Mouse (Mus musculus): ENCODE data around the gene Gstp1. TPM values are rescaled to one million over a fixed set of nuclear protein-coding genes. Genes with fewer than 3 reads are reported as not detected.
A peak's percentile ranks its signal among the peaks of the same experiment; 100 is the strongest.

Gene Gstp1
- polyA plus RNA-seq, 1 experiment from 2014 or later = 497 TPM

DNA sequence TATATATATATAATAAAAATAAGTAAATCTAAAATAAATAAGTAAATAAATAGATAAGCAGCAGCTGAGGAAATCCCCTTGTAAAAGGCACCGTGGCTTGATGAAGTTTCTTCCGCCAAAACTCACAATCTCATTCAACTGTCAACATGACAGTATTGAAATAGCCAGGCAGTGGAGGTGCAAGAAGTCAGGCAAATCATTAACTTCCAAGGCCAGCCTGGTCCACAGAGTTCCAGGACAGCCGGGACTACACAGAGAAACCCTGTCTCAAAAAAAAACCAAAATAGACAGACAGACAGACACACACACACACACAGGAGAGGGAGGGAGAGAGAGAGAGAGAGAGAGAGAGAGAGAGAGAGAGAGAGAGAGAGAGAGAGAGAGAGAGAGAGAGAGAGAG, 4.5 kb downstream of the Gstp1 start:
- no peak overlapping the region for H3K27ac ChIP-seq
- WGBS = 74% methylated on average over 3 of the region's 3 CpGs
- peaks cover 12% of the 10 kb centered on the region for H3K4me1 ChIP-seq (replicated peaks; ENCODE audit: control insufficient read depth, insufficient read depth, low read length)
- no peak overlapping the region for H3K9ac ChIP-seq
- no peaks in the 10 kb centered on the region for H3K36me3 ChIP-seq (replicated peaks; ENCODE audit: control insufficient read depth, insufficient read depth)
- no peaks in the 10 kb centered on the region for H3K9me3 ChIP-seq (ENCODE audit: control insufficient read depth, low read length)
- no peak for ATAC-seq (ENCODE audit: low FRiP score)
- H3K27me3 ChIP-seq (ENCODE audit: control insufficient read depth, insufficient read depth, low read length) = no peaks in the 10 kb centered on the region
- no peak overlapping the region for H3K4me2 ChIP-seq (replicated peaks)
- no peak for DNase-seq (ENCODE audit: low spot score)
- no peak overlapping the region for H3K4me3 ChIP-seq (replicated peaks; ENCODE audit: low read length)

DNA sequence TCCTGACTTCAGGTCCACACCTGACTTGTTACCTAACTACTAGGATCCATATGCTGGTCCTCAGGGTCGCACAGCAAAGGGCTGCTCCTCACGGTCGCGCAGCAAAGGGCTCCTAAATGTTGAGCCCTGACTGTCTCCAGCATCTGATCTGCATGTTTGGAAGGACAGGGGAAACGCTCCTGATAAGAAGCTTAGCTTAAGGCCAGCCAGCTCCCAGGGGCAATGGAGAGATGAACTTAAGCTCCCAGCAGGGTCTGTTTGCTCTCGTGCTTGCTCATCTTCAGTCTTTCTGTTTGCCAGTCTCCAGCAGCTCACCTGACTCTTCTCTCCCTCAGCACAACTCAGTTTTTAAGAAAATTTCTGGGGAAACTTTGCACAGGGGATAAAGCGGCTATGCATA, 5.1 kb downstream of the Gstp1 start:
- no peak for DNase-seq (ENCODE audit: low spot score)
- no peak for ATAC-seq (ENCODE audit: low FRiP score)
- H3K4me3 ChIP-seq (replicated peaks; ENCODE audit: low read length) = no peak overlapping the region
- no peak overlapping the region for H3K9ac ChIP-seq
- H3K27ac ChIP-seq = no peak overlapping the region
- H3K4me2 ChIP-seq (replicated peaks) = no peak overlapping the region
- H3K4me1 ChIP-seq (replicated peaks; ENCODE audit: control insufficient read depth, insufficient read depth, low read length) = peaks cover 9% of the 10 kb centered on the region; the same call in 1 of the 2 replicates
- H3K27me3 ChIP-seq (ENCODE audit: control insufficient read depth, insufficient read depth, low read length) = no peaks in the 10 kb centered on the region
- no peaks in the 10 kb centered on the region for H3K36me3 ChIP-seq (replicated peaks; ENCODE audit: control insufficient read depth, insufficient read depth)
- H3K9me3 ChIP-seq (ENCODE audit: control insufficient read depth, low read length) = no peaks in the 10 kb centered on the region
- WGBS = 62% methylated on average over 7 of the region's 7 CpGs

DNA sequence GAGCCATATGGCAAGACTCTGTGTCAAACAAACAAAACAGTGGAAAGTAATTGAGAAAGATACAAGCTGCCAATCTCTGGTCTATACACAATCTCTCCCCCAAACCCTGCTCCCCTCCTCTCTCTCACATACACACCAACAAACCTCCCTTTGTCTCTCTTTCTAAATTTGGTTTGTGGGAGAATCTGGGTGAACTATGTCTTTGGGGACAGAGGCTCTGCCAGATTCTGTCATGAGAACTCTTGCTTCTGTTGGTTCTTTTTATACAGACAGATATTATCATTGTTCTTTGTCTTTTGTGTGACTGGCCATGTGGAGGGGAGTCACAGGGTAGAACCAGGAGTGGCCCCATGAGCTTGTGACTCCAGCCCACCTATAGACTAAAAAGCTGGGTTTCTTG, 10.2 kb downstream of the Gstp1 start:
- no peak overlapping the region for H3K9ac ChIP-seq
- H3K27ac ChIP-seq = no peak overlapping the region
- no peak overlapping the region for H3K4me3 ChIP-seq (replicated peaks; ENCODE audit: low read length)
- DNase-seq (ENCODE audit: low spot score) (no peak), ATAC-seq (ENCODE audit: low FRiP score) (no peak)
- H3K27me3 ChIP-seq (ENCODE audit: control insufficient read depth, insufficient read depth, low read length) = no peaks in the 10 kb centered on the region
- H3K36me3 ChIP-seq (replicated peaks; ENCODE audit: control insufficient read depth, insufficient read depth) = no peaks in the 10 kb centered on the region
- no peaks in the 10 kb centered on the region for H3K4me1 ChIP-seq (replicated peaks; ENCODE audit: control insufficient read depth, insufficient read depth, low read length)
- no peaks in the 10 kb centered on the region for H3K9me3 ChIP-seq (ENCODE audit: control insufficient read depth, low read length)
- H3K4me2 ChIP-seq (replicated peaks) = no peak overlapping the region

DNA sequence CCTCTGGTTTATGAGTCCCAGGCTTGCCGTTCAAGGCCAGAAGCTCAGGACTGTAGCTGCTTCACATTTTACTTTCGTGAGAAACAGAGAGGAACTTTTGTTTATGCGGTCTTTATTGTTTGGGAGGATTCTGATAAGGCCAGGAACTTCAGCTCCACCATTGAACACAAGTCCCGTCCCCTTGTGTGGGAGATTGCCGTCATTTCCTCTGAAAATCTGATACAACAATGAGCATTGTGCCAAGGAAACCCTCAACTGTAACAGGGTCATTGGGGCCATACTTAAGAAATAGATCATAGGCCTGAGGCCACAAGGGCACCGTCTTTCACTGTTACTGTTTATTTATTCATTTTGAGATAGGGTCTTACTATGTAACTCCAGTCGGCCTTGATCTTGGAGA, 14.6 kb downstream of the Gstp1 start:
- H3K4me1 ChIP-seq (replicated peaks; ENCODE audit: control insufficient read depth, insufficient read depth, low read length) = no peaks in the 10 kb centered on the region
- no peak for ATAC-seq (ENCODE audit: low FRiP score)
- no peaks in the 10 kb centered on the region for H3K27me3 ChIP-seq (ENCODE audit: control insufficient read depth, insufficient read depth, low read length)
- no peaks in the 10 kb centered on the region for H3K9me3 ChIP-seq (ENCODE audit: control insufficient read depth, low read length)
- no peaks in the 10 kb centered on the region for H3K36me3 ChIP-seq (replicated peaks; ENCODE audit: control insufficient read depth, insufficient read depth)
- H3K4me3 ChIP-seq (replicated peaks; ENCODE audit: low read length) = no peak overlapping the region
- no peak overlapping the region for H3K27ac ChIP-seq
- H3K4me2 ChIP-seq (replicated peaks) = no peak overlapping the region
- no peak overlapping the region for H3K9ac ChIP-seq
- WGBS = 83% methylated on average over 7 of the region's 7 CpGs
- no peak for DNase-seq (ENCODE audit: low spot score)

- peak; percentile 85 for DNase-seq (ENCODE audit: low spot score)
- Histone ChIP-seq H3K4me3 (replicated peaks; ENCODE audit: low read length) (no peak overlapping the region), H3K9me3 (ENCODE audit: control insufficient read depth, low read length) (no peaks in the 10 kb centered on the region), H3K4me2 (replicated peaks) (no peak overlapping the region), H3K27me3 (ENCODE audit: control insufficient read depth, insufficient read depth, low read length) (no peaks in the 10 kb centered on the region), H3K4me1 (replicated peaks; ENCODE audit: control insufficient read depth, insufficient read depth, low read length) (no peaks in the 10 kb centered on the region), H3K9ac (no peak overlapping the region), H3K27ac (no peak overlapping the region), H3K36me3 (replicated peaks; ENCODE audit: control insufficient read depth, insufficient read depth) (no peaks in the 10 kb centered on the region)
- WGBS = 29% methylated on average over 18 of the region's 18 CpGs
- peak; percentile 72; the same call in 1 of the 2 replicates for ATAC-seq (ENCODE audit: low FRiP score)
Observed at GRCm38 (mm10) chr19:4018743-4019583, 18.8 kb downstream of the Gstp1 start.

DNA sequence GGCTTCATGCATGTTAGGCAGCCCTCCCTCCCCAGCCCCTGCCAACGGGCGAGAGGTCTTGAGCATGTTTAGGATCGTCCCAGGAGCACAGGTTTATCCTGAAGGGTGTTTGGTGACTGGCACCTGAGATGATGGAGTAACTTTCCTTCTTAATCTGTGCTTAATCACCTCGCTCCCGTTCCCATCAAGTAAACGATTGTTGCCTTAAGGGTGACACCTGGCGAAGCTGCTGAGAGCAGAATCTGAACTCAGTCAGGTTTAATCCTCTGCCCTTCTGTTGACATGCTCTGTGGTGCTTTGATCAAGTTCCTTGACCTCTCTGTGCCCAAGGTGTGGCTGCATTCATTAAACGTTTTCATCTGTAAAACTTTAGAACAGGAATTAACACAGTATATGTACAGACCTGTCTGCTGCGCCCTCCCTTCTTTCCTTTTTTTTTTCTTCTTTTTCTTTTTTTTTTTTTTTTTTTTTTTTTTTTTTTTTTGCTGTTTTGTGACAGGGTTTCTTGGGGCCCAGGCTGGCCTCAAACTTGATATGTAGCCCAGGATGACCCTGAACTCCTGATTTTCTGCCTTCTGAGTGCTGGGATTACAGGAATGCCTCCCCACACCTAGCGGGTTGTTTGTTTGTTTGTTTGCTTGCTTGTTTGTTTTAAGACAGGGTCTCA, 19.7 kb downstream of the Gstp1 start:
- Histone ChIP-seq H3K4me2 (replicated peaks) (no peak overlapping the region), H3K9me3 (ENCODE audit: control insufficient read depth, low read length) (no peaks in the 10 kb centered on the region), H3K4me3 (replicated peaks; ENCODE audit: low read length) (no peak overlapping the region), H3K27me3 (ENCODE audit: control insufficient read depth, insufficient read depth, low read length) (no peaks in the 10 kb centered on the region), H3K9ac (no peak overlapping the region), H3K36me3 (replicated peaks; ENCODE audit: control insufficient read depth, insufficient read depth) (no peaks in the 10 kb centered on the region), H3K27ac (no peak overlapping the region), H3K4me1 (replicated peaks; ENCODE audit: control insufficient read depth, insufficient read depth, low read length) (no peaks in the 10 kb centered on the region)
- no peak for ATAC-seq (ENCODE audit: low FRiP score)
- DNase-seq (ENCODE audit: low spot score) = no peak
- 70% methylated on average over 10 of the region's 10 CpGs for WGBS

GRCm38 (mm10) chr19:4015635-4016034, 22.1 kb downstream of the Gstp1 start:
- H3K4me1 ChIP-seq (replicated peaks; ENCODE audit: control insufficient read depth, insufficient read depth, low read length) = peaks cover 5% of the 10 kb centered on the region; the same call in 1 of the 2 replicates
- H3K9ac ChIP-seq = no peak overlapping the region
- H3K4me2 ChIP-seq (replicated peaks) = no peak overlapping the region
- WGBS = 68% methylated on average over 5 of the region's 5 CpGs
- DNase-seq (ENCODE audit: low spot score) = no peak
- no peaks in the 10 kb centered on the region for H3K36me3 ChIP-seq (replicated peaks; ENCODE audit: control insufficient read depth, insufficient read depth)
- no peak overlapping the region for H3K4me3 ChIP-seq (replicated peaks; ENCODE audit: low read length)
- no peak overlapping the region for H3K27ac ChIP-seq
- ATAC-seq (ENCODE audit: low FRiP score) = no peak
- no peaks in the 10 kb centered on the region for H3K9me3 ChIP-seq (ENCODE audit: control insufficient read depth, low read length)
- H3K27me3 ChIP-seq (ENCODE audit: control insufficient read depth, insufficient read depth, low read length) = no peaks in the 10 kb centered on the region

DNA sequence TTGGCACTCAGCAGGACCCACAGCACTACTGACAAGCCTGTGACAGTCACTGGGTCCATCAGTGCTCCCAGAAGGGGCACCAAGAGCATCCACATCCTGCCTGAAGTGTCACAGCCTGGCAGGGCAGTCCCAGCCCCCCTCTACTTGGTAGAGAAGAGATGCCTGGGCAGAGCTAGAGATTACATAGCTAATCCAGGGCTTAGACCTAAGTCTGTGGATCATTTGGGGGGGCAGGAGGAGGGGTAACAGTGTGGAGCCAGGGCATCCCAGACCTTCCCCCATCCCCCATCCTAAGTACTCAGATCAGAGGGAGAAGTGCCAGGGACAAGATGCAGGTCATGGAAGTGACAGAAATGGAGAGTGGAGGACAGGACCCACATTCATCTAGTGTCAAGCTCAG, 23.0 kb downstream of the Gstp1 start:
- peaks cover 5% of the 10 kb centered on the region; the same call in 1 of the 2 replicates for H3K4me1 ChIP-seq (replicated peaks; ENCODE audit: control insufficient read depth, insufficient read depth, low read length)
- H3K9ac ChIP-seq = no peak overlapping the region
- no peaks in the 10 kb centered on the region for H3K27me3 ChIP-seq (ENCODE audit: control insufficient read depth, insufficient read depth, low read length)
- H3K9me3 ChIP-seq (ENCODE audit: control insufficient read depth, low read length) = no peaks in the 10 kb centered on the region
- H3K36me3 ChIP-seq (replicated peaks; ENCODE audit: control insufficient read depth, insufficient read depth) = peaks cover 8% of the 10 kb centered on the region; the same call in 1 of the 2 replicates
- ATAC-seq (ENCODE audit: low FRiP score) = no peak
- H3K27ac ChIP-seq = no peak overlapping the region
- H3K4me2 ChIP-seq (replicated peaks) = no peak overlapping the region
- no peak for DNase-seq (ENCODE audit: low spot score)
- H3K4me3 ChIP-seq (replicated peaks; ENCODE audit: low read length) = no peak overlapping the region

- no peak for DNase-seq (ENCODE audit: low spot score)
- no peaks in the 10 kb centered on the region for H3K9me3 ChIP-seq (ENCODE audit: control insufficient read depth, low read length)
- peak overlapping the region; percentile 74 for H3K4me3 ChIP-seq (replicated peaks; ENCODE audit: low read length)
- 0 out of 2 replicates have a peak, but pooled peaks have one; percentile 28 for ATAC-seq (ENCODE audit: low FRiP score)
- peaks cover 25% of the 10 kb centered on the region for H3K36me3 ChIP-seq (replicated peaks; ENCODE audit: control insufficient read depth, insufficient read depth)
- peak overlapping the region; percentile 44 for H3K4me2 ChIP-seq (replicated peaks)
- no peak overlapping the region for H3K27ac ChIP-seq
- no peaks in the 10 kb centered on the region for H3K27me3 ChIP-seq (ENCODE audit: control insufficient read depth, insufficient read depth, low read length)
- WGBS = 24% methylated on average over 9 of the region's 9 CpGs
- H3K9ac ChIP-seq = no peak overlapping the region
- H3K4me1 ChIP-seq (replicated peaks; ENCODE audit: control insufficient read depth, insufficient read depth, low read length) = peaks cover 5% of the 10 kb centered on the region; the same call in 1 of the 2 replicates
Observed at GRCm38 (mm10) chr19:4013066-4013465, 24.7 kb downstream of the Gstp1 start.

Measured in hindbrain, embryonic 14.5 days (tissue).